Mouse (Mus musculus): ENCODE results near the gene Axl.

DNA sequence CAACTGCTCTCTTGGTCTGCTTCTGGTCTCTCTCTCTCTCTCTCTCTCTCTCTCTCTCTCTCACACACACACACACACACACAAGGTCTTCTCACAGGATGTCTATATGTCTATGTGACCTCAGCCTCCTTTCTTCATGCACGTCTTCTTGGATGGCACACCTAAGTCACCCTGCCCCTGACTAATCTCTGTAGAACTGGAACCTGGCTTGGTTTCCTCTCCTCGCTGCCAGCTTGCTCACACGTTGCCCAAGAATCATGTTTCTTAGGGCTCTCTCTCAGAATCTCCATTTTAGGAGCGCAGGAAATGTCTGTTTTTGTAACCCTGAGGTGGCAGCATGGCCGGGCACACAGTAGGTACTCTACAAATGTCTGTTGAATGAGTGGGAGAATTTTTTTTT, 8.5 kb downstream of the Axl start:
- TF ChIP-seq POLR2A (IDR thresholded peaks at IDR 0.05; ENCODE audit: insufficient read depth, low read depth, low read length) (no peak), CTCF (IDR thresholded peaks at IDR 0.05; ENCODE audit: insufficient read depth, low read depth, low read length) (no peak)

Data from olfactory bulb, adult 2 months (tissue).